Mouse (Mus musculus) ovary, postnatal 14 days (tissue): ENCODE data around the gene Sipa1l2.

Experiments
- DNase-seq: peaks from one replicate; pipeline ENCODE4 v3.0.0; 2022; ENCODE audit warnings: low spot score

The Sipa1l2 gene

GRCm38 (mm10) chr8:125576127-125576526 lies 6.5 kb upstream of the Sipa1l2 start:
- DNase-seq = no peak

GRCm38 (mm10) chr8:125574280-125574679 lies 4.7 kb upstream of the Sipa1l2 start:
- DNase-seq = no peak

DNA sequence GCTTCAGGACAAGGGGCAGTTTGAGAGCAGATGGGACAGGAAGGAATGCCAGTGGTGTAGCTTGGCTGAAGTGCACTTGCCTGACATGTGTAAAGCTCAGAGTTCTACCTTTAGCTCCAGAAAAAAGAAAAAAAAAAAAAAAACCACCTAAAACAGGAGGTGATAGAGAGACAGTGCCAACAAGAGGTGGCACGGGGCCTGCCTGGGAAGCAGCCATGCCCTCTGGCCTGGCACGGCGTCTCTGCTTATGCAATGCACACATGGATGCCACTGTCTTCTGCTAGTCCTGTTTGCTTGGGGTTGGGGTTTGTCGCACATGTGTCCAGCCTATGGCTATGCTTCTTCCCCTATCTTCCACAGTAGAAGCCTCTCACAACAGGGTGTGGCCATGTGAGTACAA lies 2.6 kb upstream of the Sipa1l2 start:
- DNase-seq = no peak

DNA sequence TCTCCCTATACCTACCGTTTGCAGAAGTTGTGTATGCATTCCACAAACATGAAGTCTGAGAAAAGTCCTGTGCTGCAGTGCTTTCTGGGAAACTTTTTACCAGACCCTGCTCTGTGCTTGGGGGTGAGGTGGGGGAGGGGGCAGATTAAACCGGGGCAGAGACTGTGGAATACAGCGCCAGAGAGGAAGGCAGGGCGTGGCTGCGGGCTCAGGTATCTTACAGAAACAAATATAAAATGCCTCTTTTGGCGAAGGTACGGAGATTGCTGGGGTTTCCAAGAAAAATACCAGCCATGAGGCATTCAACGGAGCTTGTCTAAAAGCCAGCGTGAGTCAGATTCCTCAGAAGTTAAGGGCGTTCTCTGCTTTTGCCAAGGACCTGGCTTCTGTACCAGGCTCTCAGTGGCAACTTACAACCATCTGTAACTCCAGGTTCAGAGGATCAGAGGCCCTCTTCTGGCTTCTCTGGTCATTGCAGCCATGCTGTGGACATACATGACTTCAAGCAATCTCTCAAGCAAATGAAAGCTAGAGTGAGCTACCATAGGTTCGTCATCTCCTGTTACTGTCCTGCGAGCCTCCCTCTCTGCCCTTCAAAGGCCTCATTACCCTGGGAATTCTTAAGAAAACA lies 1.3 kb upstream of the Sipa1l2 start:
- DNase-seq = no peak

DNA sequence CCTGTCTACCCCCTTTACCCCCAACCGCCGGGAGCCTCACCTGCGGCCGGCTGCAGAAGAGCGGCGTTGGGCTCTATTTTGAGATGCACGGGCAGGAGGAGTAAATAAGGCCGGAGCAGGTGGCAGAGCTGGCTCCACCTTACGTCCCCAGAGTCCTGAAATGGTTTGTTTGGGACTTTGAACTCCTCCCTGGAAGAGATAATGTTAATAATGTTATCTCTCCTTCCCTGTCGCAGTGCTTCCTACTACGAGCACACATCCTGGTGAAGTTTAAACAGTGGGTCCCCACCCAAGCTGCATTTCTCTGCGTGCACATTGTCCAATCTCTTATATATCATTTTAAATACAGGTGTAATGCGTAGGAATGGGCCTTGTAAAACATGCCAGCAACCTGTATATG lies 781 bp upstream of the Sipa1l2 start:
- DNase-seq = no peak

DNA sequence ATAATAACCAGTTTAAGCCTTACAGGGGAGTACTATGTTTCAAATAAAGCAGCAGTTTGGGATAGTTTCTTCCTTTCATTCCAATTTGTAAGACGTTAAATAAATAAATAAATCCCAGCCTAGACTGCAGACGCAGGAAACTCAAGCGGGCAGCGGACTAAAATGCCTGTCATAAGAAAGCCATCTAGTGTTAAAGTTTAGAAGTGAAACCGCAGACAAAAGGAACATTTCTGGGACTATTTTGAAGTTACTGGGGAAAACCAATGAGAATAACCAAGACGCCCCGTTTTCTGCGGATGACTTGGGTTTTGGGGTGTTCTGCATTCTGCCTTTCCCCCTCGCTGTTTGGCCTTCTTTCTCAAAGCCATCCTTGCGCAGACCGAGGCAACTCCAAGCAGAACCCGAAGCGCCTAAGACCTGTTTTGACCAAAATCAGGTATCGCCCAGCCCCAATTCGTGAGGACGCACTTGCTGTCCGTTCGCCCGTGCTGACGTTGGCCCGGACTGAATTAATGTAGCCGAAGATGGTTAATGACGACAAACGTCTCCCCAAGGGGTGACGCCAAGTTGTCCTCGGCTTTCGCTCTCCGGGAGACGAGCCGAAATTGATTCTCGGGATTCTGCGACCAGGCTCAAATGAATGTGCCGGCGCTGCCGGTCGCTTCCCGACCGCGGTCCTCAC lies 616 bp downstream of the Sipa1l2 start:
- no peak for DNase-seq

DNA sequence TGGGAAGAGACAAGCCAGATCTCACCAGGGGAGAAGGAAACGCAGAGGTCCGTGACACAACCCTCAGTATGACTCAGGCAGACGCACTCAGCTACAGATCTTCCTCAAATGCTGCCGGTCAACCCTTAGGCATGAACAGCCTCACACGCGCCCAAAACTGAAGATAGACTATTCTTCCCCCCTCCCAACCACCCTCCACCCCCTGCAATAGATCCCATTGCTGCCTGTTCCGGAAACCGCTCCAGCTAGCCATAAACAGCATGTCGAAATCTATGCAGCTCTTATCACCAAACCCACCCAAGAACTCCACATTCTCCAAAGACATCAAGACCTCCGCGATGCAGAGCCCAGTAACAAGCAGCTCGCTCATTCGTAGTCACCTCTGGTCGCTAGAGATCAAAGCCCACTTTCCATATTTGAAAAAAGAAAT lies 1.2 kb downstream of the Sipa1l2 start:
- no peak for DNase-seq

DNA sequence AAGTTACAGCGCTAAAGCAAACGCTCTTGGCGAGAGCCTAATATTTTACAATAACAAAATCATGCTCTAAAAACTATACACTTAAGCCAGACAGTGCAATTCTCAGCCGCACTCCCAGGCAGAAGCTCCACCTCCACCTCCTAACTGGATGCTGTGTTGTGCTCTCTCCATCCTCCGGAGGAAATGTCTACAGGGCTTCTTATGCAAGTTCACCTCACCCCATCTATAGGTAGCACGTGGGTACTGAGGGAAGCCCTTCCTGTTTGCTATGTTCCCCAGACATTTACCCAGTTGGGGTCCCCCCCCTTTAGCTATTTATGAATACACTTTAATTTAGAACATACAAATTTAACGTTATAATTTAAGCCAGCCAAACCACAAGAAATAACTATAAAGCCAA lies 2.0 kb downstream of the Sipa1l2 start:
- DNase-seq = no peak

DNA sequence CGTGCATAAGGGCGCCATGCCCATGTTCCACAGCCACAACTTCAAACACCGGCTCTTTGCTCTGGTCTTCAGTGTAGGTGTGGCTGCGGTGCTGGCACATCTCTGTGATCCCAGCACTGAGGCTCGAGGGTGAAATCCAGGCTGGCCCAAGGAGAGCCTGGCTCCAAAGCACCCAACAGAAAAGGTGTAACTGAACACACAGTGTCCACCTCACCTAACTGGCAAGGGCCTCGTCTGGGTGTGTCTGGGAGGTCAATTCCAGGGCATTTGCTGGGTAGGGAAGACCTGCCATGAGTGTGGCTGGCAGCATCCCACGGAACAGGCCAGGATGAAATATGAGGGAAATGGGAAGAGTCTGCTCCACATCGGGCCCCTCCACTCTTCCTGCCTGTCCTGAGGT lies 6.7 kb downstream of the Sipa1l2 start:
- DNase-seq = no peak

GRCm38 (mm10) chr8:125560825-125561490 lies 8.7 kb downstream of the Sipa1l2 start:
- no peak for DNase-seq

DNA sequence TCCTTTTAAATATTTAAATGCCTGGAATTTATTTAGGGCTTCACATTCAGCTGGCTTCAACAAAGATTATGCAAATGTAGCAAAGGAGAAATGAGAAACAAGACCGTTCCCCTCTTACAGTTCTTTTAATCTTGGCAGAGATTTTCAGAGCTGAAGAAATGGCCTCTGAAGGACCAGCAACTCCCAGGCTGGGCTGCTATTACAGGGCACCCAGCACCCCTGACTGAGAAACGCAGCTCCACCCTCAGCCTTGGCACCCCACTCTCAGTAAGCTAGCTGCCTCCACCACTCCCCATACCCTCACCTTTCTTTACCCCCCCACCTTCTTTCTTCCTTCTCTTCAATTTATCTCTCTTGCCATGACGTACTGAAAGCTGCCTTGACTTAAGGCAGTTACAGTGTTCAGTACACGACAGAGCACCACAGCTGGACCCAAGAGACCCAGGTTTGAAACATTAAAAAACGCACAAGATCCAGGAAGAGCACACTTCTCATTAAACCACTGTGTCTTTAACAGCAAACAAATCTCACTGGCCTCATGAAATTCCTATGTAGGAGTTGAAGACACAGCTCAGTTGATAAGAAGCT lies 10.4 kb downstream of the Sipa1l2 start:
- no peak for DNase-seq

DNA sequence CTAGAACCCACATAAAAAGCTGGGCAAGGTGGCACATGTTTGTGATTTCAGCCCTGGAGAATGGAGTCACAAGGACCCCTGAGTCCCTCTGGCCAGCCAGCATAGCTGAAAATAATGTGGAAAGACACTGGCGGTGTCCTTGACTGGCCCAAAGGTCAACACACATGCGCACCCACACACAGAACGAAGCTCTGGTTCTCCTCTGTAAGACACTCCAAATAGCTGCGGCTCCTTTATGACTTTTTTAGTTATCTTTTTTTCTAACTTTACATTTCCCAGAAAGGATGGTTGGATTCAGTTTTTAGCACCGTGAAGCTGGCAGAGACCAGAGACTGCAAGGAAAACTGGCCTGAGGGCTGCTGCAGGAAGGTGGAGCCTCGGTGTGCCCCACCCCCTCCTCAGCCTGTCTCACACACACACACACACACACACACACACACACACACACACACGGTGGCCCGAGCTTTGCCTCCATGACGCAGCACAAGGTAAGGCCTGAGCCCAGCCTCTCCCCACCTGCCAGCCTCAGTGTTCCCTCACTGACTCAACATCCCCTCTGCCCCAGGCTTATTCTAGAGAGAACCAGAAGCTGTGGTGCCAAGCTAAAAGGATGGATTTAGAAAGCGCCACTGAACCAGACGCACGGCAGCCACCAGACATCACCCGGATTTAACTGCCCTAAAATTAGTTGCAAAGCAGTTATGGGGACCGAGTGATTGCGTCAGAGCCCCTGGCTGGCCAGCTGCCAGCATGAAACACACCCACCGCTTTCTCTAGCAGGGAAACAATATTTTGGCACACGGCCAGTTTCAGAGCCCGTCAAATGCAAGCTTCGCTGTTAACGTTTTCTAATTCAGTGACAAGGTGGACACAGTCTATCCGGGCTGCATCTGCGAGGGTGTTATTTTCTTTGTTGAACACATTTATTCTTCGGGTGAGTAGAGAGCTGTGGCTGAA lies 11.2 kb downstream of the Sipa1l2 start:
- DNase-seq = peak; percentile 65

- no peak for DNase-seq
Observed at GRCm38 (mm10) chr8:125557391-125558108, 12.1 kb downstream of the Sipa1l2 start.

- no peak for DNase-seq
Observed at GRCm38 (mm10) chr8:125556706-125557105, 12.9 kb downstream of the Sipa1l2 start.

DNA sequence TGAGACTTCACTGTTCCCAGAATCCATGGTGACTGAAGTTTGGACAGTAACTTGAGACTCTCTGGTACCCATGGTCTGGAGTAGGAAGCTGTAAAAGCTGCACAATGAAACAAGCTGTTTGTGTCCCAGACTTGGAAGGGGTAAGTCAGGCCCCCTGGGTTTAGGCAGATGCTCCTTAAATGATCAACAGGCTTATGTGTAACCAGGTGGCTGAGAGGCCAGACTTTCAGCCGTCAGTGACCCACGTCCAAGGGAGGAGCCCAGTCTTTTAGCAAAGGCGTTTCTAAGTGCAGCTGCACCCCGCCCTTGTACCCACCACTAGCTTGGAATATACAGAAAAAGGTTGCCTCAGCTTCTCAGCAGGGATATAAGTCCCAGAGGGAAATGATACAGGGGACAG lies 19.0 kb downstream of the Sipa1l2 start:
- no peak for DNase-seq

DNA sequence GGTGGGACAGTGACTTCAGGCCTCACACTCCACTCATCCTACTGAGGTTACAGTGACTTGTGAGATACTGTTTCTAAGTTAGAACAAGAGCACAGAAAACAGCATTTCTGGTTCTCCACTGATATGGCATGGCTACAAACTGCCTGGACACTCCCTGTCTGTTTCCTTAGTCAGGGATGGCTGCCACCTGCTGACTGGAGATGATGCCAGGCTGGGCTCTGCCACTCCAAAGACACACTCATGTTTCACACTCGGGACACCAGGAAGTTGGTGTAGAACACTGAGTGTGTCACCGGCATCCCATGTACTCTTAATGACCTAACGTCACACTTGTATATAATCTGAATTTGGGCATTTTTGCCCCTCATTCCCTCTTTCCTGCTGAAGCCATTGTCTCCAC lies 22.3 kb downstream of the Sipa1l2 start:
- no peak for DNase-seq

DNA sequence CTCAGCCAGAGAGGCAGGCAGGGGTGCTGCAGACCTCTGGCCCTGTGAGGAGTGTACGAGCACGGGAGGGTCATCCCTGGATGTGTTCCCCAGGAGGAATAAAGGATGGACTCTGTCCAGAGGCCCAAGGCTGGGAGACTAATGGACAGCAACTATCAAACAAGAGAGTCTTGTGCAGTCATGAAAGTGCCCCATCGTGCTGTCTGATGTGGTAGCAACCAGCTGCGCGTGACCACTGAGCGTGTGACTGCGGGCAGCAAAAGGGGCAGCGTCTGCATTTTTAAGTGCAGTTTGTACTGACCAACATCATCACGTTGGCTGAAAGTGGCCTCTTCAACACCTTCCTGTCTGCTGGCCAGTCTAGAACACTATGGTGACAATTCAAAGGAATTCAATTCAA lies 23.7 kb downstream of the Sipa1l2 start:
- no peak for DNase-seq

GRCm38 (mm10) chr8:125542893-125543613 lies 26.6 kb downstream of the Sipa1l2 start:
- DNase-seq = no peak

GRCm38 (mm10) chr8:125539056-125540013 lies 30.3 kb downstream of the Sipa1l2 start:
- DNase-seq = no peak
